Mouse (Mus musculus) CH12.LX (cell line): ENCODE results near the gene Nectin2.

ENCODE experiments used
- CTCF ChIP-seq, 2 experiments: IDR thresholded peaks in 1 of 2; conservative IDR thresholded peaks in 1 of 2; 2 replicates each; pipeline ENCODE4 v1.5.1; 2011 to 2012; ENCODE audit warnings: low read depth in 2 of 2, low read length in 2 of 2, improper control_type of control experiment in 1 of 2, inconsistent platforms in 1 of 2, mild to moderate bottlenecking in 1 of 2, moderate library complexity in 1 of 2
- EP300 ChIP-seq: IDR thresholded peaks from 2 replicates; pipeline ENCODE4 v1.6.1; 2011; ENCODE audit warnings: low read length, improper control_type of control experiment
- POLR2A ChIP-seq: IDR thresholded peaks from 2 replicates; pipeline ENCODE4 v1.6.1; 2011; ENCODE audit warnings: low read depth, mild to moderate bottlenecking, improper control_type of control experiment, low read length
- TCF12 ChIP-seq: IDR thresholded peaks from 2 replicates; pipeline ENCODE4 v1.6.1; 2014; ENCODE audit warnings: low read depth, mild to moderate bottlenecking, inconsistent platforms, low read length, improper control_type of control experiment
- USF1 ChIP-seq: IDR thresholded peaks from 2 replicates; pipeline ENCODE4 v1.6.1; 2014; ENCODE audit warnings: low read depth, mild to moderate bottlenecking, inconsistent platforms, low read length, improper control_type of control experiment
- ZC3H11A ChIP-seq: IDR thresholded peaks from 2 replicates; pipeline ENCODE4 v1.6.1; 2012; ENCODE audit warnings: low read depth, mild to moderate bottlenecking, inconsistent platforms, low read length, improper control_type of control experiment

DNA sequence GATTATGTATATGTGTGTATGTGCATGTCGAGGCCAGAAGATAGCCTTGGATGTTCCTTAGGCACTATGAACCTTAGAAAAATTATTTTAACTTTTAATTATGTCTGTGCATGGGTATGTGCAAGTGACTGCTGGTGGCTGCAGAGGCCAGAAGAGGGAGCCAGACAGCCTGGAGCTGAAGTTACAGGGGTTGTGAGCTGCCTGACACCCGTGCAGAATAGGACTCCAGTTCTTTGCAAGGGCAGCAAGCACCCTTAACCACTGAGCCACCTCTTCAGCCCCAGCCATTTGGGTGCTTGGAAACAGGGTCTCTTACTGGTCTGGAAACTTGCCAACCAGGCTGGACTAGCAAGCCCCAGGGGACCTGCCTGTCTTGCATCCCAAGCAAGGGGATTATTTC, 4.7 kb upstream of the Nectin2 start:
- TF ChIP-seq TCF12 (no peak), CTCF (conservative IDR thresholded peaks at IDR 0.05 in 1 of 2, IDR thresholded peaks at IDR 0.05 in 1 of 2; ENCODE audit: low read depth in 2 of 2, low read length in 2 of 2) (peak in 1 of 2 experiments; percentile 42; a peak in 2 of 4 replicates), ZC3H11A (no peak), USF1 (no peak), EP300 (no peak), POLR2A (no peak)
